Mouse (Mus musculus) retina, embryonic 14.5 days (tissue): ENCODE data around the gene Dirc2.
A peak's percentile ranks its signal among the peaks of the same experiment; 100 is the strongest.

Experiments used
- DNase-seq: peaks from one replicate; pipeline ENCODE4 v3.0.0-alpha.2; 2015; ENCODE audit warnings: low spot score

Gene Dirc2

GRCm38 (mm10) chr16:35739548-35739947 lies 29.6 kb downstream of the Dirc2 start:
- no peak for DNase-seq

- no peak for DNase-seq
These were observed 30.9 kb downstream of the Dirc2 start for GRCm38 (mm10) chr16:35738096-35738767.

- DNase-seq = peak; percentile 83
These were observed 35.1 kb downstream of the Dirc2 start for GRCm38 (mm10) chr16:35734038-35734437.

GRCm38 (mm10) chr16:35732096-35732495 lies 37.1 kb downstream of the Dirc2 start:
- DNase-seq = no peak

- no peak for DNase-seq
These were observed 39.9 kb downstream of the Dirc2 start for GRCm38 (mm10) chr16:35729151-35729738.

GRCm38 (mm10) chr16:35726601-35727000 lies 42.6 kb downstream of the Dirc2 start:
- no peak for DNase-seq

- no peak for DNase-seq
These were observed 44.6 kb downstream of the Dirc2 start for GRCm38 (mm10) chr16:35724561-35724960.

GRCm38 (mm10) chr16:35717761-35718160 lies 51.4 kb downstream of the Dirc2 start:
- no peak for DNase-seq

- DNase-seq = no peak
These were observed 52.9 kb downstream of the Dirc2 start for GRCm38 (mm10) chr16:35716257-35716656.

- no peak for DNase-seq
These were observed 53.4 kb downstream of the Dirc2 start for GRCm38 (mm10) chr16:35715771-35716170.

GRCm38 (mm10) chr16:35715350-35715749 lies 53.8 kb downstream of the Dirc2 start:
- DNase-seq = peak; percentile 55

GRCm38 (mm10) chr16:35714689-35715088 lies 54.5 kb downstream of the Dirc2 start:
- peak; percentile 32 for DNase-seq

GRCm38 (mm10) chr16:35713606-35714005 lies 55.5 kb downstream of the Dirc2 start:
- DNase-seq = no peak

- DNase-seq = no peak
These were observed 58.2 kb downstream of the Dirc2 start for GRCm38 (mm10) chr16:35711004-35711403.

GRCm38 (mm10) chr16:35707004-35707403 lies 62.2 kb downstream of the Dirc2 start:
- no peak for DNase-seq

- DNase-seq = no peak
These were observed 64.4 kb downstream of the Dirc2 start for GRCm38 (mm10) chr16:35704796-35705195.

GRCm38 (mm10) chr16:35703763-35704679 lies 65.1 kb downstream of the Dirc2 start:
- no peak for DNase-seq

GRCm38 (mm10) chr16:35701823-35702222 lies 67.3 kb downstream of the Dirc2 start:
- no peak for DNase-seq

GRCm38 (mm10) chr16:35696103-35696502 lies 73.1 kb downstream of the Dirc2 start:
- DNase-seq = no peak

- DNase-seq = no peak
These were observed 74.8 kb downstream of the Dirc2 start for GRCm38 (mm10) chr16:35694250-35694846.

- DNase-seq = no peak
These were observed 77.5 kb downstream of the Dirc2 start for GRCm38 (mm10) chr16:35691606-35692005.

- DNase-seq = no peak
These were observed 82.7 kb downstream of the Dirc2 start for GRCm38 (mm10) chr16:35686491-35686890.
